Mouse (Mus musculus) thymus, postnatal 0 days (tissue): ENCODE data around the gene Hpcal1. TPM values are rescaled to one million over a fixed set of nuclear protein-coding genes. Genes with fewer than 3 reads are reported as not detected.
"Not testable (repeated sequence)": the region's sequence is repeated elsewhere in the genome, so short reads cannot be mapped to it uniquely, and the experiment has no call there.

Experiments used
- DNase-seq: peaks from one replicate; pipeline ENCODE4 v3.0.0-alpha.2; 2015; ENCODE audit warnings: low spot score
- polyA plus RNA-seq: library from polyadenylated mRNA; unstranded; fragments of >200 nt; fragmentation: Nextera tagmentation; extraction: Ambion mirVana; gene quantifications from 2 replicates; pipeline ENCODE4 v1.2.1, GENCODE M21; 2015

The Hpcal1 gene
- polyA plus RNA-seq, 1 experiment from 2014 or later = 152 TPM

DNA sequence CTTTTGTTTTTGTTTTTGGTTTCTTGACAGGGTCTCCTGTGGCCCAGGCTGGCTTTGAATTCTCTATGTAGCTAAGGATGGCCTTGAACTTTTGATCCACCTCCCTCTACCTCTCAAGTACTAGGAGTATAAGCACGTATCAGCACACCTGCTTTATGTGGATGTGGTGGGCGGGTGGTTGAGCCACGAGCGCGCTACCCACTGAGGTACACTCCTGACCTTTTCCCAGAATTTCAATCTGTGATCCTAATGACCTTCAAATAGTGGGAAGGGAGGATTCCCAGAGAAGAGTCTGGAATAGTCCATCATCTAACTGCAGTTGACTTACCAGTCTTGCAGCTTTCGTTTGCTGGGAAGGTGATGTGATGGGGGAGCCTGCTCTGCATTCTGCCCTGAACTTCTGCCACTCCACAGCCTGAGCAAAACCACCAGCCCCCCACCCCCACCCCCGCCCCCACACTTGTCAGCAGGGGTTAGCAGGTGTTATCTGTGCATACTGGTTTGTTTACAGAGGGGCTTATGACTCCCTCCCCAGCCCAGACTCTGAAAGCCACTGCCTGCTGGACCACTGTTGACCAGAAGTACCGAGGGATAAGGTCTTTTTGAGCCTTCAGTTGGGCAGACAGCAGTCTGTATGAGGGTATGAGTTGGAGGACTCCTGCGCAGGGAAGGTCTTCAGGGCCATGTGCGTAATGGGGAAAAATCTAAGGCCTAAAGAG, 46.4 kb downstream of the Hpcal1 start:
- DNase-seq = peak; percentile 78

DNA sequence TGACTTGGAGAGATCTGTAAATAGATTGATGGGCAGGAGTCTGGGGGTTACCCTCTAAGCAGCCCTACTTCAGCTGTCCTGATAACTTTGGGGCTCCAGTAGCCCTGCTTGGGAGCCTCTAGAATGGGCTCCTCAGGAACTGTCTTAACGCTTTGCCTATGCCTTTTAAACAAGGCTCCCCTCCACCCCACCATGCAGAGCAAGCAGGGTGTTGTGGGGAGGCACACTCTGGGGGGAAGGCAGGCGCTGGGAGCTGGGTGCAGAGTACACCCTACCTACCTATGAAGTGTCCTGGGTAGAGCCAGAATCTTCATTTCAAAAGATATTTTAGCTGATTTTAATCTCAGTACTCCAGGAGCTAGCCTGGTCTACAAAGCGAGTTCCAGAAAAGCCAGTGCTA, 47.2 kb downstream of the Hpcal1 start:
- no peak for DNase-seq

DNA sequence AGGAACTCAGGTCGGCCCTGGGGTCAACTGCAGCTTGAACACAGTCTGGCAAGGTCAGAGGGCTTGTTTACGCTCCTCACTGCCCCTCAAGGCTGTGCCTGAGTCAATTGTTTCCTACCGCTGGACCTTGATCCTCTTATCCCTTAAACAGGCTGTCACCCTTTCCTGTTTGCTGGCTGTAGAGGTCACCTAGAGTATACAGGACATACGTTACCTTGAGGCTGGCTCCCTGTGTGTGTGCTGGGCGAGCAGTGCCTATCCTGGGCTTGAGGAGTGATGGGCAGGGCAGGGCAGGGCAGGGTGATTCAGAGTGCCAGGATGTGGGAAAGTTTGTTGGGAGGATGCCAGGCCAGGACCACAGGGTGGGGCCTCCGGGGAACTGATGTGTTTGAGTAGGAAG, 47.8 kb downstream of the Hpcal1 start:
- no peak for DNase-seq

DNA sequence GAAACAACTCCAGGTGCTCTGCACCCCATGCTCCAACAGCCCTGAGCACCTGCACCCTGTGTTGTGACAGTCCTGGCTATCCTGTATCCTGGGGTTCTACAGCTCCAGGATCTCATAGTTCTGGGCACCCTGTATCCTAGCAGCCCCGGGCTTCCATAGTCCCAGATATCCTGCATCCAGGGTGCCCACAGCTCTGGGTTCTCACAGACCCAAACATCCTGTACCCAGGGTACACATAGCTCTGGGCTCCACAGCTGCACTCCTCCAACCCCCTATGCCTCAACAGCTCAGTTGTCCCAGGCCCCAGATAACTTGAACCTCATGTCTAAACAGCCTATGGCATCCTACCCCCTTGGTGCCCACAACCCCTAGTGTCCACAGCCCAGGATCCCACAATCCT, 49.6 kb downstream of the Hpcal1 start:
- DNase-seq = peak; percentile 58

DNA sequence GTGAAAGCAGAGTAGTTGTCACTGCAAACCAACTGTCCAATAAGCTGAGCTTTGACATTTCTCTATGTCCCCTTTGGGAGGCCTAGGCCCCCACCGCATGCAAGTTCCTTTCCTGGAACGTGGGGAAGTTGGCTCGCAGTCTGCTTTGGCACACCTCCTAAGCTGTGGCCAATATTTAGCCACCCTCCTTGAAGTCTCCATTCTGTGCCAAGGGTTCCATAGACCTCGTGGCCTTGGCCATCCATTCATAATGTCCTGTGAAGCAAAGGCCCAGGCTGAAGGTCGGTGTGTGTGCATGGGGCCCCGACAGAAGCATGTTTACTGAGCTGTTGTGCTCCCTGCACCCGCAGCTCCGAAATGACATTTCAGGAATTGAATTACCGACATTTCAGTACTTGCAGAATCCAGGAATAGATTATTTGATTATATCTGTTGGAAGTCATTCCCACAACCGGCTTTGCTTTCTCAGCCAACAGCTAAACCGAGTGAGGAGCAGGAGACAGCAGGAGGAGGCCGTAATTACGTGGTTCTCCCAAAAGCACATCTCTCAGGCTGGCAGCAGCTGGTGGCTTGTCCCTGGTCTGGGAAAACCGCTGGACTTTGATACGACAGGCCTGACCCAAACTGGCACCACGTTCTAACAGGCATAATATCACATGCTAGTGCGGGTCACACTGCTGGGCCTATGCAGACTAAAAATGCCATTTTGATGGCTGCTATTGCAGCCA, 51.1 kb downstream of the Hpcal1 start:
- DNase-seq = no peak

DNA sequence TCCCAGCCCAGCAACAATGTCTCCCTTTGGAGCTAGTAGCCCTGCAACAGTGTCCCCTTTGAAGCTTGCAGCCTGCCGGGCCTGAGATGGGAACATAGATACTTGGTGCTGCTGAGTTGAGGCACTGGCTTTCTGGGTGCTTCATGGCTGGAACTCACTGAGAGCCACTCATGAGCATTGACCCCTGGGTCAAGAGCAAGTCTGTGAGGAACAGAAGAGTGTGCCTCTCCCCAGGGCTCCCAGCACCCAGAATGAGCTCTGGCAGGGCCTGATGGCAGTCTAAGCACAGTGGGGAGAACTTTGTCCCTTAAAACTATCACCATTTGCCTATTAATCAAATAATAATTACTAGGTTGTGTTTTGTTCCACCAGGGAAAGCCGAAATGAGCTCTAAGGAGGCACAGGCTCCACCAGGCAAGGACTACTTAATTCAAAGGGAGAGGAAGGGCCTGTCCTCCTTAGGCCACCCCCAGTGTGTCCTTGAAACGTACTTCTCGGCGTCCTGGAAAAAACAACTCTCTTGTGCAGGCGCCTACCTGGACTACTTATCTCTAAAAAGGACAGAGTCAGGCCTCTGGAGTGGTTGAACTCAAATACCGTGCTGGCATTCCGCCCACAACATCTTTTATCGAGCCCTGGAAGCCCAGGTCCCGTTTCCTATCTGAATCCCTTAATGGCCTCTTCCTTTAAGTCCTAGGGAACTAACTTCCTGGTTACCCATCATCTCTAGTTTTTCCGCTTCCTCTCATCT, 52.1 kb downstream of the Hpcal1 start:
- no peak for DNase-seq

DNA sequence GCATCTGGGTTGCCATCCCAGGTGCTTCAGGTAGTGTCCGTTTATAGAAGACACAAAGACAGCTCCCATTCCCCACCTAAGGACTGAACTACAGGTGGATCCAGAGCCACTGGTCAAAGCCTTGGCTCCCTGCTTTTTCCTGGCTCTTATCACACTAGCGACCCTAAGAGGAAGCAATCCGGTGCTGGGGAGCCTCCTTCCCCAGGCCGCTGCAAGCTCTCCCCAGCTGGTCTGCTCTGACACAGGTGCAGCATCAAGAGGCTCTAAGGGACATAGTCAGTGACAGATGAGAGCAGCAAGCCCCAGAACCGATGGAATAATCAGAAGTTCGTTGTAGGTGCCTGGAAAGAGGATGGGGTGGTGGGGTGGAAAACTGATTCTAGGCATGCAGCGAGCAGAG, 54.8 kb downstream of the Hpcal1 start:
- peak; percentile 70 for DNase-seq

DNA sequence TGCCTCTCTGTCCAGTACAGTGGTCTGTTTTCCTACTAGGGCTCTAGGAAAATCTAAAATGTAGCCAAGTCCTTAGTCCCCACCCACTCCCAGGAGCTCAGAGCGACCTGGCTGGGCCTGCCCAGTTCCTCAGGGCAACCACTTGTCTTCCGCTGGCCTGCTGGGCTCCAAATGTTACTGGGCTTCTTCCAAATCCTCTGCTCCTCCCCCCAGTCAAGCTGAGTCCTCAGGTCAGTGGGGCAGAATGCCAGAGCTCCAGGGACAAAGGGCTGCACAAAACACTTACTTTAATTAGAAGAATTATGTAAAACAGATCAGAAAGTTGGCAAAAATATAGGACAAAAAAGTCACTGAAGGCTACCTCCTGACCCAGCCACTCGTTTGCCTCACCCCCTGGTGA, 56.1 kb downstream of the Hpcal1 start:
- no peak for DNase-seq

DNA sequence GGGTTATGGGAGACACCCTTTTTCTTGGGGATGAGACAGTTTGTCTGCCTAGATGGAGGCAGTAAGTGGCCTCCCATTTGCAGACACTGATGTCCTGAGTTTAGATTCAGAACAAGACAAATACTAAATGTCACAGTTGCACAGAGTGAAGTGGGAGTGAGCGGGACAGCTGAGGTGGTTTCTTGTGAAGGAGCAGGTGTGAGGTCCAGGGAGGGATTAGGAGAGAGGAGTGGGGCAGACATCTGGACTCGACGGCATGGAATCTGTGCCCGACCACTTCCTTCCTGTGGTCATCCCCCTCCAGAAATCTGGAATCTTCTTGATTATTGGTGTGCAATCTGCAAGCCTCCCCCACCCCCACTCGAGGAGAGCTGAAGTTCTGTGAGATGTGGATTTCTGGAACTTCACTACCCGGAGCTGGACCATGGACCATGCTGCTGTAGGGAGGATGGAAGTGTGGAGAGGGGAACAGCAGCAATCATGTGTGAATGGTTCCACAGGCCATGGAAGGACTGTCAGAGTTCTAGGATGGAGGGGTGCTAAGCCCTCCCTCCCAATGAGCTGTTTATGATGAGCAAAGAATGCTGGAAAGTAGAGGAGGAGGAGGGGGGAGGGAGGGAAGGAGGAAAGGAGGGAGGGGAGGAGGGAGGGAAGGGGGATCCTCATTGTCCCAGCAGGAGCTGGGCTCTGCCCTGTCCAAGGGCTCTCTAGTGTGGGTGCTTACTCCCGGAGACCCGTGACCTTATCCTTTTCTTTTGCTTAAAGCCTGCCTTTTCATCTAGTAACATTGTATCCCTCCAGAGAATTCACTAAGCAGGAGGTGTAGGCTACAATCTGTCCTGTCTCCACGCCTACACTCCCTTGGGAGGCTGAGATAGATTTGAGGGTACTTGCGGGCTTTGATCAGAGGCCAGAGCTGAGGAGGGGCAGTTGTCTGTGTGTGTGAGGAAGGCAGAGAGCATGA, 56.8 kb downstream of the Hpcal1 start:
- DNase-seq = no peak

DNA sequence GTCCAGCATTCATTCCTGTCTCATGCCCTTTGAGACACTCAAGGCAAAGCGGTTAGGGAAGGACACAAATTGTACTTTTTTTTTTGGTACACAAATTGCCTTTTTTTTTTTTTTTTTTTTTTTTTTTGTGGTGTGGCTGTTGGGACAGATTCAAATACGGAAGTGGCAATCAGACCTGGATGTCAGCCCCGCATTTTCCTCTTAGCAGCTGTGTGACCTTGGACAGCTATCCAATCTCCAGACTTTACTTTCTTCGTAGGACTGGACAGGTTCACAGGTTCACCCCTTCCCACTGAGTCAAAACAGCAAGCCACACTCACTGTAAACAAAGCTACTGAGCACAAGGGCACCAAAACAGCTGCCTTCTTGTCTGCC, 57.5 kb downstream of the Hpcal1 start:
- DNase-seq = no peak

DNA sequence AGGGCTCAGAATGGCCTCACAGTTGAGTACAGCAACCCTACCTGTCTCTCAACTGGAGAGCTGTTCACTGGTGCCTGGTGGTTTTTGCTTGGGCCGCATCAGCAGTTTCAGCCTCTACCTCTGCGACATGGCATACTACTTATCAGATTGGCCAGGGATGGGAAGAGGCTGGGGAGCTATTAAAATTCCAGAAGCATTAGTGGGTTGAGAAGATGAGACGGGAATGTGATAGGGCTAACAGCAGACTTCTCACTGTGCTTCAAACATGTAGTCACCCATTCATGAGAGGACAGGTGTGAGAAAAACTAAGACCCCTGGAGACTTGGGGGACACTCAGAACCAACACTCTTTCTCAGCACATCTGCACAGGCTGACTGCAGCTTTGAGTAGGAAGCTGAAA, 59.1 kb downstream of the Hpcal1 start:
- DNase-seq = no peak

DNA sequence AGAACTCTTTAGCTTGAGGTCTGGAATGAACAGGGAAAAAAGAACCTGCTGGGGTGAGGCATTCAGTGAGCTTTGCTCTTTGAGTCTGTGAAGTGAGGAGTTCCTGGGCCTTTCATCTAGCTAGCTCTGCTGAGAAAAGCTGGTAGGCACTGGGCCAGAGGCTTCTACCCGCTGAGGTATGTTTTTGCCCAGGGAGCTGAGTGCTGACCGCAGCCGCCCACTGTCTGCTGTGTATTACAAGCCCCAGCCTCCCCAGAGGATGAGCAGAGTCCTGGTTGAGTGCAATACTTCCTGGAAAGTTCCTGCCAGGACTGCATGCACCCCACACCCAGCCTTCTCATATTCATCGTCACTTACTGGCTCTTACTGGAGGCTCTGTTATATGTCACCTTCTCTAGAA, 59.8 kb downstream of the Hpcal1 start:
- no peak for DNase-seq

DNA sequence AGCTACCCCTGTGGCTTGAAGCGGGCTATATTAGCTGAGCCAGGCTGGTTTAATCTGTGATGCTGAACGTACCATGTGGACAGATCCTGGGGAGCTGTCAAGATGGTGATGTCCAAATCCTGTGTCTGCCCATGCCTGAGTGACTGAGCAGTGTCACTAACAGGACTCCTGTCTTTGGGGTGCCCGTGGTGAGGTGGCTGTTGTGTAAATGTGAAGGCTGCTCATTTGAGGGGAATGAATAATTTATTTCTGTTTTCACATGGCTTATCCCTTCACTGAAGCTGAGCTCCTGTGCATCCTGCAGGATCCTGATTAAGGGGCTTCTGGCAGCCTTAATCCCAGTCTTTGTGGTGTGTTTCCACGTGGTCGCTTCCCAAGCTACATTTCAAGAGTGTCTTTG, 62.2 kb downstream of the Hpcal1 start:
- DNase-seq = no peak

DNA sequence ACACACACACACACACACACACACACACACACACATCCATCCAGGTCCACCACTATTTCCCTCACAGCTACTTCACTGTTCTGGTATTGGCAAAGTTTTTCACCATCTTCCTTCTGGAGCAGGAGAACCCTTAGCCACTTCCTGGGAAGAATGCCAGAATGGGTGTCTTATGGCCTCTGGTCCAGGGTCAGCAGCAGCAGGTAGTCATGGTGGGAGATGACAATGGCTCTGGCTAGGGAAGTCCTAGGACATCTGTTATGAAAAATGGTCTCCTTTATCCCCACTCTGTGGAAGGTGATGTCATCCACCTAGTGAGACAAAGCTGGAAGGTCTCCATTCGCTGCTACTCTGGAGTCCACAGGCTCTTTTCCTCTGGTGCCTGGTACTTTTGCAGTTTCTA, 64.1 kb downstream of the Hpcal1 start:
- no peak for DNase-seq

DNA sequence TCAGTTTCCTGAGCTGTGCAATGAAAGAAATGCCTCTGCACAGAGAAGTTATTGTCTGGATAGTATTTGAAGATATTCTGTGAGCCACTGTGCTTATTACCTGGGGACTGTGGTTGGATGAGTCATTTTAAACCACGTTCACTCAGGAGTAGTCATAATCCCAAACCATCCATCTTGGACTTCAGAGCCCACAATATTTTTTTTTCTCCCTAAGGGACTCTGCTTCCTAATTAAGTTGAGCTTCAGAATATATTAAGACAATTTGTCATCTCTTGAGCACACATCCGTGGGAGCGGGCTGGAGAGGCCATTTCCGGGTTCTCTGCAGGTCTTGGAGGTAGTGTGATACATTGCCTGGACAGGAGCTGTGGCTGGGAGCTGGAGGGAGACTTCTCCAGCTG, 66.2 kb downstream of the Hpcal1 start:
- no peak for DNase-seq

DNA sequence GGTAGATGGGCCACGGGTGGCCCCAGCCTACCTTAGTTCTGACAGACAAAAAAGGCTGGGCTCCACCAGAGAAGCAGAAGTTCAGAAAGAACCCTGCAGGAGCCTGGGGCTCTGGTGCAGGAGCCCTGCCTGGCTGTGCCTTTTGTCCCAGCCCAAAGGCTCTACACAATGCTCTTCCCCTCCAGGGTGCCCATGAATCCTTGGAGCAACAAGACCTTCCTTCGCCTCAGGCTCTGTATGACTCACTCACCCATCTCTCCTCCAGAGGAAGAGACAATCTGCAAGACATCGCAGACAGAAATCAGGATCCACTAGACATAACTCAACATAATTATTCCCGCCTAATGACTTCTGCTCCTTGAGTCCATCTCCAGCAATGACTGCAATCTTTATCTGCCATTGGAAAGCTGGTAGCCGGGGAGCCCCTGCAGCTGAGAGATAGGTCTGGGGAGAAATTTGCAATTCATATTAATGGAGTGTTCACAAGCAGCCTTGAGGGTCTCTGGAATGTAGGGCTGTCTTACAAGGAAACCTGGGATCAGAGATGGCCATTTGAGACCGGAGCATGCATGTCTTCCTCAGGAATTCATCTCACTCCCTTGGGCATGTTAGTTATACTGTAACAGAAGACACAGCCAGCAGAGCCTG, 71.8 kb downstream of the Hpcal1 start:
- no peak for DNase-seq

DNA sequence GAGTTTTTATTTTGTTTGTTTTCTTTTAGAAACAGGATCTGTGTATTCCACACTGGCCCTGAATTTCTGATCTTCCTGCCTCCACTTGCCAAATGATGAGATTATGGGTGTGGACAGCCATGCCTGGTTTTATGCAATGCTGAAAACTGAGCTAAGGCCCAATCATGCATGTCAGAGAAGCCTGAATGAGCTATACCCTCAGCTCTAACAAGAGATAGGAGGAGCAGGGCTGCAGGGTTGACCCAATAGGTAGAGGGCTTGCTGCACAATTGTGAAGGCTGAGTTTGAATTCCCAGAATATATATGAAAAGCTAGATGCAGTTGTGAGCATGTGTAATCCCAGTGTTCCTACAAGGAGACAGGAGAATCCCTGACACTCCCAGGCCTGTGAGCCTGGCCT, 72.4 kb downstream of the Hpcal1 start:
- DNase-seq = no peak

DNA sequence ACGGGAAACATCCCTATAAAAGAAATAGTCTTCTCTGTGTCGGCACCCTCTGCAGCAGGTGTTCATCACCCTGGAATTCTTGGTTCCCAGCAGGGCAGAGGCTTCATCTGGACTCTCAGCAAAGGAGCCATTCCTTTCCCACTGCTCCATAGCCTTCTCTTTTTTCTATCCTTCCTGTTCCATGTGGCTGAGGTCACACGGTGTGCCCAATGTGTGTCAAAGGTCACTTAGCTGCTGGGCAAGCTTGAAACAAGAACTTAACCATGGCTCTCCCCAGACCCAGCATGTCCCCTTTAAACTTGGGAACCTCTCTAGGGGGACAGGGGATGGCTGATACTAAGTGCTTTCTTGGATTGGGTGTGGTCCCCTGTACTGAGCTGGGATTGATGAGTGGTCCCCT, 73.3 kb downstream of the Hpcal1 start:
- DNase-seq = no peak

DNA sequence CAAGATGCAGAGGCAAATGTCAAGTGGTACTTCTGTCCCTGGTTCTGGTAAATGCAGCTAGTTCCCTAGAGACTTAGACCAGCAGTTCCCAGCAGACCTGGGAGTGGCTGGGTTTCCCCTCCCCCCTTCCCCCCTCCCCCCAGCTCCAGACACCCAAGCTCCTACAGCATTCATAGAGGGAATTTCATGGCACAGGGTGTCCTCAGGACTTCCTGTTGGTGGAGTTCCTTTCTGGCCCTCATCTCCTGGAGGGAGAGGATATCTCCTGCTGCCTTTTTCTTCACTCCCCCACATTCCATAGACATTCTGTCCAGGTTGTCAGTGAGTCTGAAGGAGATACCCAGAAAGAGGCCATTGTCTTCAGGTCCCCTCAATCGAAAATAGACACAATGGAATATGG, 76.9 kb downstream of the Hpcal1 start:
- DNase-seq = not testable (repeated sequence)

DNA sequence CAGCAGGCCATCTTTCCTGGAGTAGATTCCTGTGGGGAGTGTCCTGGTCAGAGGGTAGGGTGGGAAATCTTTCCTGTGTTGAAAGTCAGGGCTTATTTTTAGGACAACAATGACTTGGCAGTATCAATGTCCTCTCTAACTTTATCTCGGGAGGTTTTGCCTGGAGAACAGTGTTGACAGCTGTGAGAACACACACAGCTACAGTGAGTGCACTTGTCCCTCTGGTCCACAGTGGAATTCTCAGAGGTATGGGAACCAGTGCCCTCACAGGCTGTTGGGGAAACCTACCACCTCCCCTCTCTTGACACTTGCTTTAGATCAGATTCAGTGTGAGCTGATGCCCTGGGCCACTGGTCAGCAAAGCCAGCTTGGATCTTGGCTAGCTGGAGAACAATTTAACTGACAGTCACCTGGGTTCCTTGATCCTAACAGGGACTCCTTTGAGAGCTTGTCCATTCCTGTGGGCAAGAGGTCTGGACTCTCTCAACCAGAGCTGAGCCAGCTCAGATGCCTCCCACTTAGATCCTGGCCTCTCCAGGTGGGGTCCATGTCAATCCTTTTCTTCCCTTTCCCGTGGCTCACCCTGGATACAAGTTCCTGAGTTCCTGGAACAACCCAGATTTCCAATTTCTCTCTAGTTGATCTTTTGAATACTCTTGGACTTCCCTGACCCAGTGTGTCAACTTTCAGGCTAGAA, 79.0 kb downstream of the Hpcal1 start:
- DNase-seq = no peak
